Mouse (Mus musculus) heart, postnatal 0 days (tissue): ENCODE measurements around the gene Dnah2. TPM values are rescaled to one million over a fixed set of nuclear protein-coding genes. Genes with fewer than 3 reads are reported as not detected.

Experiments used
- ATAC-seq: fragments of 200-750 bp; cut with Nextera tagmentation; 2 replicates; pipeline ENCODE4 v1.8.0; 2017; ENCODE audit warnings: low read depth, moderate number of reproducible peaks, moderate library complexity; ENCODE audit not compliant: insufficient read depth
- DNase-seq: peaks from one replicate; pipeline ENCODE4 v3.0.0-alpha.2; 2016; ENCODE audit warnings: low spot score
- H3K27ac ChIP-seq: fragments of 300-500 bp; sonication (generic); 2 replicates; pipeline ENCODE4 v1.5.1; 2014; ENCODE audit warnings: low read depth, mild to moderate bottlenecking
- H3K27me3 ChIP-seq: fragments of 300-500 bp; sonication (generic); 2 replicates; pipeline ENCODE4 v1.6.1; 2014; ENCODE audit warnings: low read length, mixed read lengths; ENCODE audit not compliant: control insufficient read depth, insufficient read depth
- H3K36me3 ChIP-seq: fragments of 300-500 bp; sonication (generic); replicated peaks from 2 replicates; pipeline ENCODE4 v1.6.1; 2014; ENCODE audit warnings: low read length, mixed read lengths; ENCODE audit not compliant: control insufficient read depth, insufficient read depth
- H3K4me1 ChIP-seq: fragments of 300-500 bp; sonication (generic); 2 replicates; pipeline ENCODE4 v1.6.1; 2014; ENCODE audit warnings: antibody characterized with exemption; ENCODE audit not compliant: control insufficient read depth, insufficient read depth
- H3K4me2 ChIP-seq: fragments of 300-500 bp; sonication (generic); 2 replicates; pipeline ENCODE4 v1.6.1; 2014; ENCODE audit warnings: low read depth, mild to moderate bottlenecking, low read length, moderate library complexity
- H3K4me3 ChIP-seq: fragments of 300-500 bp; sonication (generic); 2 replicates; pipeline ENCODE4 v1.5.1; 2014; ENCODE audit warnings: low read depth, low read length
- H3K9ac ChIP-seq: fragments of 300-500 bp; sonication (generic); replicated peaks from 2 replicates; pipeline ENCODE4 v1.6.1; 2014; ENCODE audit warnings: low read depth, low read length, mixed read lengths
- H3K9me3 ChIP-seq: fragments of 300-500 bp; sonication (generic); replicated peaks from 2 replicates; pipeline ENCODE4 v1.6.1; 2016; ENCODE audit warnings: low read length; ENCODE audit not compliant: control insufficient read depth
- CTCF ChIP-seq: IDR thresholded peaks from 2 replicates; pipeline ENCODE4 v1.5.1; 2016; ENCODE audit warnings: antibody characterized with exemption, control low read depth, low read depth
- EP300 ChIP-seq: IDR thresholded peaks from 2 replicates; pipeline ENCODE4 v1.6.1; 2016; ENCODE audit warnings: antibody characterized with exemption, low read depth
- WGBS: fragments of 180-500 bp; shearing (Covaris S2); extraction: QIAGEN DNeasy Blood & Tissue Kit; methylation state at CpG from one replicate; pipeline ENCODE4 v1.1.7; 2014; 5-methylcytosine and 5-hydroxymethylcytosine counted together
- polyA plus RNA-seq: library from polyadenylated mRNA; unstranded; fragments of >200 nt; fragmentation: Nextera tagmentation; extraction: Ambion mirVana; gene quantifications from 2 replicates; pipeline ENCODE4 v1.2.1, GENCODE M21; 2015
- total RNA-seq: library from RNA; depleted of rRNA; stranded (reverse); fragments of >200 nt; gene quantifications from 2 replicates; pipeline ENCODE4 v1.2.3, GENCODE M21; 2014; ENCODE audit warnings: low replicate concordance

Gene Dnah2
- total and polyA plus RNA-seq, 2 experiments from 2014 or later = 0.03 TPM; not detected in 1

GRCm38 (mm10) chr11:69503863-69504280, 45.0 kb downstream of the Dnah2 start:
- DNase-seq (peak; percentile 47), ATAC-seq (peak; percentile 85)
- H3K4me3 ChIP-seq = no peak overlapping the region
- 28% methylated on average over 4 of the region's 4 CpGs for WGBS
- no peak overlapping the region for H3K4me2 ChIP-seq
- H3K36me3 ChIP-seq = no peaks in the 10 kb centered on the region
- no peaks in the 10 kb centered on the region for H3K27me3 ChIP-seq
- H3K27ac ChIP-seq = peak overlapping the region; percentile 8; the same call in 1 of the 2 replicates
- no peak overlapping the region for H3K9ac ChIP-seq
- H3K4me1 ChIP-seq = peaks cover 14% of the 10 kb centered on the region; the same call in 1 of the 2 replicates
- H3K9me3 ChIP-seq = no peaks in the 10 kb centered on the region
- TF ChIP-seq EP300 (0 out of 2 replicates have a peak, but pooled peaks have one; percentile 26), CTCF (no peak)

- Histone ChIP-seq H3K9me3 (no peaks in the 10 kb centered on the region), H3K9ac (no peak overlapping the region), H3K4me3 (no peak overlapping the region), H3K4me1 (peaks cover 14% of the 10 kb centered on the region; the same call in 1 of the 2 replicates), H3K36me3 (no peaks in the 10 kb centered on the region), H3K27me3 (no peaks in the 10 kb centered on the region), H3K4me2 (peak overlapping the region; percentile 12; the same call in 1 of the 2 replicates), H3K27ac (no peak overlapping the region)
- no peak for TF ChIP-seq EP300
- TF ChIP-seq CTCF = no peak
- ATAC-seq = no peak
- 31% methylated on average over 9 of the region's 9 CpGs for WGBS
- DNase-seq = no peak
These were observed 47.4 kb downstream of the Dnah2 start for GRCm38 (mm10) chr11:69501555-69501954.

GRCm38 (mm10) chr11:69499140-69499539, 49.8 kb downstream of the Dnah2 start:
- Histone ChIP-seq H3K27ac (no peak overlapping the region), H3K4me1 (peaks cover 13% of the 10 kb centered on the region; the same call in 1 of the 2 replicates), H3K4me3 (no peak overlapping the region), H3K27me3 (no peaks in the 10 kb centered on the region), H3K4me2 (no peak overlapping the region), H3K9me3 (no peaks in the 10 kb centered on the region), H3K36me3 (no peaks in the 10 kb centered on the region), H3K9ac (no peak overlapping the region)
- ATAC-seq (no peak), DNase-seq (no peak)
- TF ChIP-seq CTCF (no peak), EP300 (no peak)
- 77% methylated on average over 11 of the region's 11 CpGs for WGBS

- no peak for ATAC-seq
These were observed 57.2 kb downstream of the Dnah2 start for GRCm38 (mm10) chr11:69491711-69492110.

GRCm38 (mm10) chr11:69490898-69491297, 58.0 kb downstream of the Dnah2 start:
- TF ChIP-seq CTCF (no peak), EP300 (no peak)
- WGBS = 57% methylated on average over 2 of the region's 2 CpGs

More at GRCm38 (mm10) chr11:69491711-69492110, 57.2 kb downstream of the Dnah2 start:
- H3K4me2 ChIP-seq = no peak overlapping the region
- no peaks in the 10 kb centered on the region for H3K36me3 ChIP-seq
- no peaks in the 10 kb centered on the region for H3K4me1 ChIP-seq
- no peak overlapping the region for H3K27ac ChIP-seq
- H3K27me3 ChIP-seq = no peaks in the 10 kb centered on the region
- no peak overlapping the region for H3K9ac ChIP-seq
- TF ChIP-seq CTCF (no peak), EP300 (no peak)
- H3K9me3 ChIP-seq = no peaks in the 10 kb centered on the region
- WGBS = 69% methylated on average over 7 of the region's 7 CpGs
- no peak for DNase-seq
- H3K4me3 ChIP-seq = no peak overlapping the region

GRCm38 (mm10) chr11:69487474-69487873, 61.4 kb downstream of the Dnah2 start:
- no peak for DNase-seq
- Histone ChIP-seq H3K36me3 (no peaks in the 10 kb centered on the region), H3K4me1 (no peaks in the 10 kb centered on the region), H3K9ac (no peak overlapping the region), H3K27me3 (no peaks in the 10 kb centered on the region), H3K4me3 (no peak overlapping the region), H3K27ac (no peak overlapping the region), H3K9me3 (no peaks in the 10 kb centered on the region), H3K4me2 (no peak overlapping the region)
- no peak for ATAC-seq
- 77% methylated on average over 2 of the region's 2 CpGs for WGBS
- TF ChIP-seq EP300 (no peak), CTCF (no peak)

More at GRCm38 (mm10) chr11:69490898-69491297, 58.0 kb downstream of the Dnah2 start:
- H3K27ac ChIP-seq = no peak overlapping the region
- H3K27me3 ChIP-seq = no peaks in the 10 kb centered on the region
- DNase-seq = no peak
- H3K4me1 ChIP-seq = no peaks in the 10 kb centered on the region
- no peak overlapping the region for H3K9ac ChIP-seq
- no peak overlapping the region for H3K4me3 ChIP-seq
- no peaks in the 10 kb centered on the region for H3K9me3 ChIP-seq
- no peaks in the 10 kb centered on the region for H3K36me3 ChIP-seq
- H3K4me2 ChIP-seq = no peak overlapping the region
- no peak for ATAC-seq
